Mouse (Mus musculus) frontal cortex, adult (tissue): Measurements from ENCODE around the gene Lgals7.
"Not testable (repeated sequence)": the region's sequence is repeated elsewhere in the genome, so short reads cannot be mapped to it uniquely, and the experiment has no call there.

Source experiments
- ATAC-seq: cut with Nextera tagmentation; 2 replicates; pipeline ENCODE4 v1.9.2; 2017; ENCODE audit warnings: mild to moderate bottlenecking, moderate library complexity, mixed read lengths; ENCODE audit not compliant: low TSS enrichment

Lgals7 gene

DNA sequence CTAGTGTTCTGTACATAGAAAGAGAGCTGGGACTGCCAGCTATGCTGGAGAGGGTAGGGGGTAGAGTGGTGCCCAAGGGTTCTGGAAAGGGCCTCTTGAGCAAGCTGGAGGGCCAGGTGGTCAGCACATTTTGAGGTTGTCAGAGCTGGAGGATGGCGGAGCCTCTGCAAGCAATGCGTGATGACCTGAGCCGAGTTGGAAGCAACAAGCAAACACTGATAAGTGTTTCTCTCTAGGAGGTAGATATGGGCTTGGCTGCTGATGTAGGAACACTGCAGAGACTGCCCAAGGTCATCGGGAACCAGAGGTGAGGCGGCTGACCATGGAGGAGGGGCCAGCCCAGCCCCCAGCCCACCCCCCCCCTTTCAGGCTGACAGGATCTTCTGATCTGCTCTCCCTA is 32.7 kb upstream of the Lgals7 start:
- ATAC-seq, result no peak

- ATAC-seq, result no peak
Measured at GRCm38 (mm10) chr7:28831411-28832125, 32.1 kb upstream of the Lgals7 start.

DNA sequence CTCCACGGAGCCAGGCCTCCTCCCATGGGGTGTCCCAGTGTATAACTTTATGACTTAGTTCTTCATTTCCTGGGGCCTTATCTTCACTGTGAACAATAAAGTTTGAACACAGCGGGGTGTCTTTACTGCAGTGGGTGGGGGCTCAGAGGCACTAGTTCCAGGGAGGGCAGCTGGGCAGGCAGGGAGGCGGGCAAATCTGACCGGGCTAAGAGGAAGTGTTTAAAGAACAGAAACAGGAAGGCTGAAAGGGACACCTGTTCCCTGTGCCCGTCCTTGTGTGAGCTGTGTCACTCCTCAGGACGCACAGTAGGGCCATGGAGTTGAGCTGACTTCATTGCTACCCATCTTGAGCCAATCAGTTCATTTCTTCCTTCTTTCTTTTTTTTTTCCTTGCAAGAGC is 31.5 kb upstream of the Lgals7 start:
- no peak for ATAC-seq

DNA sequence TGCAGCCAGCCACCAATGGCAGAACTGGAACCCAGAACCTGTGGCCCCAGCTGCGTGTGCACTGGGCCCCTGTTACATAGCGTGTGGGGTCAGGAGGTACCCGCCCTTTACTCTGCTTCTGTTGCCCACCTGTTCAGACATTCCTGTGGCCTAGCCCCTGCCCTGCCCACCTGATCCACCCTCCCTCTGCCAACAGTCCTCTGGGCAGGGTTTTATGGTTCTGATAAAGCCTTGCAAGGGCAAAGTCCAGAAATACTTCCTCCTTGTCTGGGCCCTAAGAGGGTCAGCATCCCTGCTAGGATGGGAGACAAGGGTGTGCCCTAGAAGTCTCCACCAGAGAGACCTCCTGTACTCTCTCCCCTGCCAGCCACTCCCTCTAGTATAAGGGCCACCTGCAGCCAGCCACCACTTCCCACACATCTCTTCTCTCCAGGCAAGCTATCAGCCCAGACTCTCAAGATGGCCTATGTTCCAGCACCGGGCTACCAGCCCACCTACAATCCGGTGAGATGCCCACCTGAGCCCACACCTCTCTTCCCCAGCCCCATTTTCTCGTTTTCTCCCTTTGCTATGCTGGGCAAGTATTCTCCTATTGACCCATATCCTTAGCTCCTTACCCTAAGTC is 29.8 kb upstream of the Lgals7 start, which contains the start of gene Lgals4:
Lgals4 (plus strand) TSS at position 132 of the 625 bp plus-strand sequence.
- no peak for ATAC-seq

DNA sequence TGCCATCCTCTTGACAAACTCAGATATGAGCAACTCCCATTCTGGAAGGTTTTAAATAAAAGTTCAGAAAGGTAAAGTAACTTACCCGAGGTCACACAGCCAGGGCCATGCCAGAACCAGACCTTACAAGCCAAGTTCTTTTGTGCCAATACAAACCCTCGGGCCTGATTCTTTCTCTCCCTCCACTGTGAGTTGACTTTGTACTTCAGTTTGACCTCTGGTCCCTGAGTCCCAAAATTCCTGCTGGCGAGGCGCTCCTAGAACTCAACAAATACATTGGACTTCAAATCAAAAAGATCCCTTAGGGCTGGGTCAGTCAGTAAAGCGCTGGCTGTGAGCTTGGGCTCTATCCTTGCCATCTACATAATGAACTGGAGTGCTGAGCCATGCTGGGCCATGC is 26.7 kb upstream of the Lgals7 start:
- no peak for ATAC-seq

DNA sequence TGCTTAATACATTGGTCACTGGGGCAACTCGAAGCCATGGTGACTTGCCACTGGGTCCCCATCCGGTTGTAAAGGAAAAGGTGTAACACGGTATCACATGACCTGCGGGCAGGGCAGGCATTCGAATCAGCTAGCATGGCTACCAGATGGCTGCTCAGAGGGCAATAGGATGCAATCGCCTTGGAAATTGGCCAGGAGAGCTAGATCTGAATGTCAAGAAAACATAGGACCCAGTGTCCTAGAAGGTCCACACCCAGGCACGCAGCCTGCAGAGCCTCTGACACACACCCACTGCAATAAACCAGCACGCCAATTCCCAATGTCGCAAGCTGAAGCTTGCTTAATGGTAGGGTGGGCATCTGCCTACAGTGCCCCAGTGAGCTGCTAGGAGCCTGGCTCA is 25.3 kb upstream of the Lgals7 start:
- ATAC-seq, result no peak

- ATAC-seq, result no peak
Measured at GRCm38 (mm10) chr7:28847273-28847672, 16.4 kb upstream of the Lgals7 start.

- ATAC-seq, result no peak
Measured at GRCm38 (mm10) chr7:28849700-28850236, 13.9 kb upstream of the Lgals7 start.

DNA sequence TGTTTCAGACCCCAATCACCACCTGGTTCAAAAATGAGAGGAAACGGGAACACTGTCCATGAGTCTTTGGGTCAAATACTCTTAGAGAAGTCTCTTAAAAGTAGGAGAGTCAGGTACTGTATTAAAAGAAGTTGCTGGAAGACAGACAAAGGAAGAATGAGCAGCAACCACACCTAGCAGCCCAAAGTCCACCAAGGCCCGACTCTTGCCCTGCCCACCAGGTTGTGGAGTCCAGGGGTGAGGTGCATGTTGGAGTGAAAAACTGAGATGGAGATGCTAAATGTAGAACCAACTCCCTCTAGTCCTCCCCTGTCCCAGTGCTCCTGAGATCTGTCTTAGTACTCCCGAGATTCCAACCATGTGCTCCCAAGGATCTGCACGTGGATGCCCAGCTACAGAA is 13.0 kb upstream of the Lgals7 start:
- no peak for ATAC-seq

DNA sequence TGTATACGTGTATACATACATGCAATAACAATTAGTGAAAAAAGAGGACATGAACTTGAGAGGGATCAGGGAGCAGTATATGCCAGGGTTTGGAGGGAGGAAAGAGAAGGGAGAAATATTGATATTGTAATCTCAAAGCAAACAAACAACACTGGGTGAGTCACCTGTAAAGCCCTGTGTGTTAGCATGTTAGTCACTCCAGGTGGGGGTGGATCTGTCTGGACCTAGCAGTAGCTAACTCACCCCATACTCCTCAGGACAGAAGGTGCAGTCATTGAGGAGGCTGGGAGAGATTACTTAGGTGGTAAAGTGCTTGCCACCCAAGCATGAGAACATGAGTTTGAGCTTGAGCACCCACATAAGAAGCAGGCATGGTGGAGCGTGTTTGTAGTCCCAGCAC is 3.7 kb upstream of the Lgals7 start:
- no peak for ATAC-seq

DNA sequence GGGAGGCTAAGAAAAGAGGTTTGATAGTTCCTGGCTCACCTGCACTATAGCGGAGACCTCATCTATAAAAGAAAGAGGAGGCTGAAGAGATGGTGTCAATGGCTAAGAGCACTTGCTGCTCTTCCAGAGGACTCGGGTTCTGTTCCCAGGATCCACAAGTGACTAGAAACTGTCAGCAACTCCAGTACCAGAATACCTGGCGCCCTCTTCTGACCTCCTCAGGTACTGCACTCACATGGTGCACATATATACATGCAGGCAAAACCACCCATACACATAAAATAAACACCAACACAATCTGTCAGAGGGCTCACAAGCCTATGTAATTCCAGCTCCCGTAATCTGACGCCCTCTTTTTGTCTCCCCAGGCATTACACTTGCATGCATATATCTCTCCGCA is 2.8 kb upstream of the Lgals7 start:
- ATAC-seq, result no peak

DNA sequence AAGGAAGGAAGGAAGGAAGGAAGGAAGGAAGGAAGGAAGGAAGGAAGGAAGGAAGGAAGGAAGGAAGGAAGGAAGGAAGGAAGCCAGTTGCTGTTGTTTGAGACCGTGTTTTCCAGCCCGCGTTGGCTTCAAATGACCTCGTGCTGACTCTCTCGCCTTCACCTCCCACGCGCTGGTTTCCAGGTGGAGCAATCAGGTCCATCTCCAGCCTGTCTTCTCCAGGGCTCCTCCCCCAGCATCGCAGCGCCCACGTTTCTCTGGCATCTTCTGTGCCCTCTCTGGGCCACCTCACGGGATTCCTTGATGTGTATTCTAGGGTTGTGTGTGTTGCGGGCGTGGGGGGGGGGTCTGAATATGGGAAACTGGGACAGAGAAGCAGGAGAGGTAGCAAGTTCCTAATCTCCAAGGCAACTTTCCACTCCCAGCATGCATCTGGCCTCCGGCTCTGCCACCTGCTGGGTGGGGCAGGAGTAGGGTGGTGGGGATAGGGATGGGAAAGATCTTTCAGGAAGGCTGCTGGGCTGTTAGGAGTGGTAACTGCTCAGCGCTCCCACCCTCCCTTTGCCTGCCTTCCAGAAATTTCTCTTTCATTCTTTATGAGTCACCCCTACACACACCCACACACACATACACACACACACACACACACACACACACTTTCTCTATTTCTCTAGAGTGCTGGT is 695 bp upstream of the Lgals7 start:
- ATAC-seq, result peak; percentile 71

- no peak for ATAC-seq
Measured at GRCm38 (mm10) chr7:28864288-28864750, 666 bp downstream of the Lgals7 start.

DNA sequence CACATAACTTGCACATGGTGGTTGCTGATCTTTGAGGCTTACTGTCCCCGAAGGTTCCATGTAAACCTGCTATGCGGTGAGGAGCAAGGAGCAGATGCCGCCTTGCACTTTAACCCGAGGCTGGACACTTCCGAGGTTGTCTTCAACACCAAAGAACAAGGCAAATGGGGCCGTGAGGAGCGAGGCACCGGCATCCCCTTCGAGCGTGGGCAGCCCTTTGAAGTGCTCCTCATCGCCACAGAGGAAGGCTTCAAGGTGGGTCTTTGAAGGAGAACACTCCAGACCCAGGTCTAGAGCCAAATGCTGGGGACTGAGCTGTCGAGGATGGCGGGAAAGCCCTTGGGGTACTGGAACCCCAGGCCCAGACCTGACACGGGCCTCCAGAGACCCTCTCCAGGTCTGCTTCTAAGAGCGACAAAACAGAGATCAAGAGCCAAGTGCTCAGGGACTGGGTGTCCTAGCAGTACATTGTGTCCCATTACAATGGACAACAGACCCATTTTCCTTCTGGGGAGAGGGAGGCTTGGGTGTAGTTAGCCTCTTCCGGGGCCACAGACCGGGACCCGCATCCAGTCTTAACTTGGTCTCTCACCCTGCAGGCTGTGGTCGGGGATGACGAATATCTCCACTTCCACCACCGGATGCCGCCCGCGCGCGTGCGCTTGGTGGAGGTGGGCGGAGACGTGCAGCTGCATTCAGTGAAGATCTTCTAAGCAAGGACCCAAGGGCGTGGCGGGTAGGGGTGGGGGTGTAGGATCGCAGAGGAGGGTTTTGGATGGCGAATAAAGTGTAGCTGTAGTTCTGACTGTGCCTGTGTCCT is 2.0 kb downstream of the Lgals7 start:
- ATAC-seq, result peak; percentile 72

DNA sequence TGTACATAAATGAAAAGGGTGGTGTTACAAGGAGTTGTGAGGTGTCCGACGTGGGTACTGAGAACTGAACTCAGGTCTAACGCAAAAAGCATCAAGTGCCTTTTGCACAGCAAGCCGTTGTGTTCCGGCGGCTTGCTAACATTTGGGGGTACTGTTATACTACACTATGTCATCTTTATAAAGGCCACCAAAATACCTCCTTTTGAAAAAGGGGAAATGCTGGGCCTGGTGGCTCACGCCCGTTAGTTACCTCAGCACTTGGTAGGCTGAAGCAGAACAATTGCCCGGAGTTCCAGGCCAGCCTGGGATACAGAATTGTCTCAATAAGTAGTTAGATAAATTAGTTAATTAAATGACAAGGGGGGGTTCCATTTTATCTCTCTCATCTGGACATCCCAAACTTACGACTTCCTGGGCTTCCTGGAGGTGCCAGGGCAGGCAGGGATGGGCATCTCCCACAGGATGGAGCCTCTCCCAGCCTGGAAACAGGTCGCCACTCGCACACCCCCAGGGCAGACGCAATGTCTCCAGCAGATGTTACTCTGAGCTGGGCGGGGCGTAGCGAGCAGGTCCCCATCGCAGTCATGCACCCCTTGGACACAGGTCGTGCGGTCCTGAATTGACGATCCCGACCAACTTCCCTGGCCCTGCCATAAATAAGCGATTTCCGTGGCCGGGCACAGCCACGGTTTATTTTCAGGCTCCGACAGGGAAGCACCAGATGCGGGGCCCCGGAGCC is 3.3 kb downstream of the Lgals7 start:
- no peak for ATAC-seq

DNA sequence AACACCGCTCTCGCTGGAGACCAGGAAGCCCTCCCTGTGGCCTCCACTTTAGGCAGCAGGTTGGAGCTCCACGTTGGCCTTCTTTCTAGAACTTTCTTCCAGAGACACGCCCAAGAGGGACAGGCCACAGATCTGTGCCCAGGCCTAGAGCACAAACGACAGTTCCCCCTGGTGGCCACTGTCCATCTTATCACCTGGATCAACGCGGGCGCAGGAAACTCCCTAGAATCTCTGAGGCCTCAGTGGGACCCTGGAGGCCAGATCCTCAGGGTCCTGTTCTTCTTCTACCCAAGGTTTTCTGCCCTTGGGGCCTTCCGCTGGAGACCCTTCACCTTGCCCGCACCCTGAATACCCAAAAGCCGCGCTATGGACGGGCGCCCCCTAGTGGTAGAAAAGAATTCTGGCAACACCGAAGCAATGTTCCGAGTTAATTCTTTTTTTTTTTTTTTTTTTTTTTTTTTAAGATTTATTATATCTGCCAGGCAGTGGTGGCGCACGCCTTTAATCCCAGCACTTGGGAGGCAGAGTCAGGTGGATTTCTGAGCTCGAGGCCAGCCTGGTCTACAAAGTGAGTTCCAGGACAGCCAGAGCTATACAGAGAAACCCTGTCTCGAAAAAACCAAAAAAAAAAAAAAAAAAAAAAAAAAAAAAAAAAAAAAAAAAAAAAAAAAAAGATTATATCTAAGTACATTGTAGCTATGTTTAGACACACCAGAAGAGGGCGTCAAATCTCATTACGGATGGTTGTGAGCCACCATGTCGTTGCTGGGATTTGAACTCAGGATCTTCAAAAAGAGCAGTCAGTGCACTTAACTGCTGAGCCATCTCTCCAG is 4.1 kb downstream of the Lgals7 start:
- not testable (repeated sequence) for ATAC-seq

- ATAC-seq, result no peak
Measured at GRCm38 (mm10) chr7:28870901-28871664, 7.4 kb downstream of the Lgals7 start.

DNA sequence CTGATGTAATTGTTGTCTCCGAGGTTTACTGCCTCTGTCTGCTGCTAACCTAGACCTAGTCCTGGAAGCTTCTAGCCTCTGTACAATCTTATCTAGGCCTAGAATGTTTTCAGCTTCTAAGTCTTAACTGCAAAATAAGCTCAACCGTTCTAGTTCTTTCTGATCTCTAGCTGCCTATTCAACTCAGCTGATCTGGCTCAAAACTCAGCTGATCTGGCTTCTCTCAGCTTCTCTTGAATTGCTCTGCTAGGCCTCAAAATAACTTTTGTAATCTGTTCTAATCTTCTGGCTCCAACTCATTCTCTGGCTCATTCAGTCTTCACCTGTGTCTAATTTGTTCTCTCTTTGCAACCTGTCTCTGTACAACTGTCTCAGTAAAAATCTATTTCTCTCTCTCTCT is 10.9 kb downstream of the Lgals7 start:
- no peak for ATAC-seq

DNA sequence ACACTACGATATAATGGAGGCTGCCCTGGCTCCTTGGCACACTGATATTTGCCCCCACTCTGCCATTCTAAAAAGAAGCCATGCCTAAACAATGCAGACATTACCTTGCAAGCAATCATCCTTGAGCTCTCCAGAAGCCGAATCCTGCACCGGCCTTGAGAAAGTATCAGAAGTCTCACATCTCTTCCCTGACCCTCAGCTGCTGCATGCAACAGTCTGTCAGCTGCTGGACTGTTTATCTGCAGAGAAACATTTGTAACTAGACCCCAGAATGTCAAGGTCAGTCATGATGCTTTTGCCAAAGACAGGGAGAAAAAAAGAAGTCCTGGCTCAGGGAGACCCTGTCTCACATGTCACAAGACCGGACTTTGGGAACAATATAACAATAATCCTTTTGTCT is 12.4 kb downstream of the Lgals7 start:
- ATAC-seq, result no peak
